Mouse (Mus musculus) embryonic facial prominence, embryonic 10.5 days (tissue): ENCODE results near the gene Rab15. TPM values are rescaled to one million over a fixed set of nuclear protein-coding genes. Genes with fewer than 3 reads are reported as not detected.
"Not testable (repeated sequence)": the region's sequence is repeated elsewhere in the genome, so short reads cannot be mapped to it uniquely, and the experiment has no call there.

Experiments used
- DNase-seq: peaks from one replicate; pipeline ENCODE4 v3.0.0-alpha.2; 2017; ENCODE audit warnings: low spot score
- H3K27ac ChIP-seq: fragments of 300-500 bp; sonication (generic); replicated peaks from 2 replicates; pipeline ENCODE4 v1.5.1; 2016; ENCODE audit warnings: mild to moderate bottlenecking
- H3K27me3 ChIP-seq: fragments of 300-500 bp; sonication (generic); replicated peaks from 2 replicates; pipeline ENCODE4 v1.6.1; 2016; ENCODE audit warnings: low read depth, mild to moderate bottlenecking; ENCODE audit not compliant: poor library complexity, severe bottlenecking
- H3K36me3 ChIP-seq: fragments of 300-500 bp; sonication (generic); replicated peaks from 2 replicates; pipeline ENCODE4 v1.6.1; 2016; ENCODE audit warnings: mild to moderate bottlenecking, moderate library complexity
- H3K4me1 ChIP-seq: fragments of 300-500 bp; sonication (generic); 2 replicates; pipeline ENCODE4 v1.6.1; 2016
- H3K4me3 ChIP-seq: fragments of 300-500 bp; sonication (generic); 2 replicates; pipeline ENCODE4 v1.5.1; 2016; ENCODE audit warnings: mild to moderate bottlenecking, moderate library complexity
- H3K9me3 ChIP-seq: fragments of 300-500 bp; sonication (generic); 2 replicates; pipeline ENCODE4 v1.6.1; 2016; ENCODE audit warnings: mild to moderate bottlenecking
- WGBS: fragments of 180-500 bp; shearing (Covaris S2); methylation state at CpG from one replicate; pipeline ENCODE4 v1.1.7; 2016; 5-methylcytosine and 5-hydroxymethylcytosine counted together
- polyA plus RNA-seq: library from polyadenylated mRNA; unstranded; fragments of >200 nt; fragmentation: Nextera tagmentation; extraction: Ambion mirVana; gene quantifications from 2 replicates; pipeline ENCODE4 v1.2.1, GENCODE M21; 2016

The Rab15 gene
- 15.7 and 17.3 TPM in 2 replicates for polyA plus RNA-seq

DNA sequence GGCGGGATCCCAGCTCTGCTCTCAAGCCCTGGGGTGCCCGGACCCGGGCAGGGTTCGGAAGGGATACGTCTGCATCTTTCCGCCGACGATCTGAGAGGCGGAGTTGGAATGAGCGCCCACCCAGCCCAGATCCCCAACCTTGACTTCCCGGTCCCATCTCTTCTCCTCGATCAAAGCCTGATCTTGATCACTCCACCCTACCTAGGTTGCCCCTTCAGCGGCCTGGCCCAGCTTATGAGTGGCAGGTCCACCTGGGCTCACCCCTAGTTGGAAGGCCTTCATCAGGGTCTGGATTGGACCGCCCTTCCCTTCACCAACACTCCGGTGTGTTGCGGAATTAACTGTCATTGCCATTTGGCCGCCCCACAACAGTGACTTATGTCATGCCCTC lies at the start of gene Rab15:
Gene Rab15, minus strand, starts transcription at position 258 of the 391 bp plus-strand sequence.
- H3K36me3 ChIP-seq: no peaks in the 10 kb centered on the region
- H3K9me3 ChIP-seq: no peaks in the 10 kb centered on the region
- H3K27ac ChIP-seq: peak within 1 kb of the TSS; percentile 88
- H3K4me3 ChIP-seq: peak within 1 kb of the TSS; percentile 78
- DNase-seq: no peak
- H3K4me1 ChIP-seq: peaks cover 49% of the 10 kb centered on the region
- WGBS: 2% methylated on average over 17 of the region's 17 CpGs
- peaks cover 80% of the 10 kb centered on the region for H3K27me3 ChIP-seq

DNA sequence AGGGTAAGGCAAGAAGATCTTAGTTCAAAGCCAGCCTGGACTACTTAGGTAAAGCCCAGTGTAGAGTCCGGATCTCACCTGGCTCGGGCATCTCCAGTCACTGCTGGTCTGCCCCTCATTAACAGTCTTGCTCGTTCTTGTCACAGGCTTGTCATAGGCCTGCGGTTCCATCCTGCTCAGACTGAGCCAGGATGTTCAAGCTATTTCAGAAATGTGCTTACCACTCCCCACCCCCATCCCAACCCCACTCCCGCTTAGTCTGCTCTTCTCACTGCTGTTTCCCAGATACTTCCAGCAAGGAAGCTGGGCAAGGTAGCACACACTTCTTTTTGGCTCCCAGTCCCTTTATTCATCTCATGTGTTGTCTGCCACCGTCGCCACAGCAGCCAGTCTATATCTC lies 46.9 kb upstream of the Rab15 start:
- H3K9me3 ChIP-seq: no peaks in the 10 kb centered on the region
- 90% methylated on average over 7 of the region's 7 CpGs for WGBS

DNA sequence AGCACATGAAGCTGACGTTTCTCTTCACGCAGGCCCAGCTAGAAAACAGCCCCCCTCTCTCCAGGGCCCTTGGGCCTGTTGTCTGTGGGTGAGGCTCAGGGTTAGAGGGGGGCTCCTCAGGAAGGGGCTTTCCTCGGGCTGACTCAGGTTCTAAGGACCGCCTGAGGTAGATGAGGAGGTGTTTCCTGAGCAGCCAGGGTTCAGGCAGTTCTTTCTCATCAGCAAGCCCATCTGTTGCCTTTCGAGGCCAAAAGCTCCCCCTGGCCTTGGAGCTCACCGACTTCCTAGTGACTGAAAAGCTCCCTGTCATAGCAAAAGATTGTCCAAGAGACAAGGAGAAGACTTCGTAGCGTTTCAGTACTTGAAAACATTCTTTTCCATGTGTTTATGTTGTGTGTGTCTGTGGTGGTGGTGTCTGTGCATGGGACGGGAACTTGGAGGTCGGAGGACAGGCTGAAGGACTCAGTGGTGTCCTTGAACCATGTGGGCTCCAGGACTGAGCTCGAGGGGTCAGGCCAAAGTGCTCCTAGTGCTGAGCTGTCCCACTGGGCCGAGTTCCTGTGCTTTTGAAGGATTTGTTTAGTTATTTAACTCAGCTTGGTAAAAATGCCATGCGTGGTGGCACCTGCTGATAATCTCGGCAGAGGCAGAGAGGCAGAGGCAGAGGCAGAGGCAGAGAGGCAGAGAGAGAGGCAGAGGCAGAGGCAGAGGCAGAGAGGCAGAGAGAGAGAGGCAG lies 45.9 kb upstream of the Rab15 start:
- Histone ChIP-seq H3K27ac (no peak overlapping the region), H3K4me3 (no peak overlapping the region), H3K4me1 (peaks cover 24% of the 10 kb centered on the region; the same call in 1 of the 2 replicates), H3K9me3 (no peaks in the 10 kb centered on the region), H3K36me3 (peaks cover 6% of the 10 kb centered on the region), H3K27me3 (no peaks in the 10 kb centered on the region)
- no peak for DNase-seq
- 77% methylated on average over 14 of the region's 14 CpGs for WGBS

More for the DNA sequence above, 46.9 kb upstream of the Rab15 start:
- peaks cover 13% of the 10 kb centered on the region for H3K36me3 ChIP-seq
- H3K4me3 ChIP-seq: no peak overlapping the region
- no peak overlapping the region for H3K27ac ChIP-seq
- no peak for DNase-seq
- H3K4me1 ChIP-seq: peaks cover 23% of the 10 kb centered on the region
- H3K27me3 ChIP-seq: no peaks in the 10 kb centered on the region

DNA sequence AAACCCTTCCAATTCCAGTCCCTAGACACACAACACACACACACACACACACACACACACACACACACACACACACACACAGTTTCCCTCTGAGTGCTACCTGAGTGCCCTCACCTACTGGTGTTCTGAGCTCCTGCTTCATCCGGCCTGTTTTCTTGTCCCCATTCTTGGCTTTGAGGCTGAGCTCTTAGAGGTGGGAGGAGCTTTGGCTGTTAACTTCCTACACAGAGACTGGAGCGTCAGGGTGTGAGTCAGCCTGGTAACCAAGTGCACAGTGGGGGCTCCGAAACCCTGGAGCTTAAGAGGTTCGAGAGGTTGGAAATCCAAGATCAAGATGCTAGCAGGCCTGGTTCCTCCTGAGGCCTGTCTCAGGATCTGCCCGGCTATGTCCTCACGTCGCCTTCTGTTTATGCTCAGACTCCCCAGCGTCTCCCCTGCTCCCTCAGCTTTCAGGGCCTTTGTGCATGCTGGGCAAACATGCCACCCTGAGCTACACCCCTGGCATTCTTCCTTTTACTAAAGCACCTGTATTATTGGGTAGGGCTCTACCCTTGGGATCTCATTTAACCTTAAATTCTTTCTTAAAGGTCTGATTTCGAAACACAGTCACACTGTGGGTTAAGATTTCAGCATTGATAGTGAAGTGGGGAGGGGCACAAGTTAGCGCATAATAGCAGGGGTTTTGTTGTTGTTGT lies 45.0 kb upstream of the Rab15 start:
- Histone ChIP-seq H3K9me3 (no peaks in the 10 kb centered on the region), H3K4me1 (peaks cover 25% of the 10 kb centered on the region; the same call in 1 of the 2 replicates), H3K27ac (no peak overlapping the region), H3K27me3 (no peaks in the 10 kb centered on the region), H3K36me3 (peaks cover 10% of the 10 kb centered on the region), H3K4me3 (no peak overlapping the region)
- no peak for DNase-seq
- WGBS: 65% methylated on average over 10 of the region's 10 CpGs

DNA sequence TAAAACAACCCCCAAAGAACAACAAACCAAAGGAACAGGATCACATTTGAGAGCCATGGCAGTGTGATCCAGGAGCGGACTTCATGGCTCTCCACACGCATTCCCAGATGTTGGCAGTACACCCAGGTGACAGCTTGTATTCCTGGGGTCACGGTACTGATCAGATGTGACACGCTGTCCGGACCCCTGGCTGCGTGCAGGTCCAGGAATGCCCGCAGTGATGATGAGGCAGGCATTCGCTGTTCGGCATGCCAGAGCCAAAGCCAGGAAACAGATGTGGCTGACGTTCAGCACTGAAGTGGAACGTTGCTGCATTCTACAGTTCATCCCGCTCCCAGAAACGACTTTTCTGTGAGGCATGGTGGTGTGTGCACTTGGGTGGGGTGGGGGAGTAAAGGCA lies 42.6 kb upstream of the Rab15 start:
- 66% methylated on average over 13 of the region's 13 CpGs for WGBS
- peaks cover 25% of the 10 kb centered on the region; the same call in 1 of the 2 replicates for H3K4me1 ChIP-seq
- H3K36me3 ChIP-seq: peaks cover 16% of the 10 kb centered on the region
- no peaks in the 10 kb centered on the region for H3K9me3 ChIP-seq
- DNase-seq: peak; percentile 23
- no peak overlapping the region for H3K4me3 ChIP-seq
- no peak overlapping the region for H3K27ac ChIP-seq
- H3K27me3 ChIP-seq: no peaks in the 10 kb centered on the region

DNA sequence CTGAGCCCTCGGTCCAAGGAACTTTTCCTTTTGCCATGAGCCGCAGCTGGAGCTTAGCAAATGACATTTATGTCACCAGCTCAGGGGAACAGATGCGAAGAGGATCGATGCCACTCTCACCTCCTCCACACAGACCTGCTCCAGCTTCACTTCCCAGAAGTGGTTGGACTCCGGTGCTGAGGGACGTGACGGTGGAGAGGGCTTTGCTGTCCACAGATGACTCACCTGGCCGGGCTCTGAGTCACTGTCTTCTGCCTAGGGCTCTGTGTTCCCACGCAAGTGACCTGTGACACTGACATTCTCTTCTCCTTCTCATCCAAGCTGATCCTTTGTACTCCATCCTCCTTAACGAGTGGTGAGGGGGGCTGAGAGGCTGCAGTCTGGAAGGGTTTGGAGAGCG lies 40.9 kb upstream of the Rab15 start:
- Histone ChIP-seq H3K4me1 (peaks cover 25% of the 10 kb centered on the region; the same call in 1 of the 2 replicates), H3K27me3 (no peaks in the 10 kb centered on the region), H3K36me3 (peaks cover 16% of the 10 kb centered on the region), H3K4me3 (no peak overlapping the region), H3K9me3 (no peaks in the 10 kb centered on the region), H3K27ac (no peak overlapping the region)
- 80% methylated on average over 11 of the region's 11 CpGs for WGBS
- DNase-seq: no peak

DNA sequence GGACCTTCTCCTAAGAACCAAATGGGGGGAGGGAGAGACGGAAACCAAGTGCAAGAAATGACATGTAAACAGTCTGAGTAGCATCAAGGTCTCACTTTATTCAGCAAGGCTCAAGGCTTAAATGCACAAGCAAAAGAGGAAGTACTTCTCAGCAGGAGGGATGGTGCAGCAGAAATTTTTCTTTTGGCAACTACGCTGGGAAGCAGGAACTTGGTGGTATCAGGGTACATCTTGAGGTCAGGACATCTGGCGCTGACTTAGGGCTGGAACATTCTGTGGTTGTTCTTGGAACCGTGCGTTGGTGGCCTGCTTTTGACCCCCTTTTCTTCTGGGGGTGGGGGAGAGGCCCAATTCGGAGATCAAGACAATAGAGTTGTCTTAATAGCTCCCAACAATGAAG lies 36.1 kb upstream of the Rab15 start:
- H3K4me3 ChIP-seq, H3K4me1 ChIP-seq, H3K27ac ChIP-seq, H3K9me3 ChIP-seq, DNase-seq, H3K27me3 ChIP-seq: not testable (repeated sequence)
- H3K36me3 ChIP-seq: peaks cover 15% of the 10 kb centered on the region
- WGBS: 85% methylated on average over 6 of the region's 6 CpGs

DNA sequence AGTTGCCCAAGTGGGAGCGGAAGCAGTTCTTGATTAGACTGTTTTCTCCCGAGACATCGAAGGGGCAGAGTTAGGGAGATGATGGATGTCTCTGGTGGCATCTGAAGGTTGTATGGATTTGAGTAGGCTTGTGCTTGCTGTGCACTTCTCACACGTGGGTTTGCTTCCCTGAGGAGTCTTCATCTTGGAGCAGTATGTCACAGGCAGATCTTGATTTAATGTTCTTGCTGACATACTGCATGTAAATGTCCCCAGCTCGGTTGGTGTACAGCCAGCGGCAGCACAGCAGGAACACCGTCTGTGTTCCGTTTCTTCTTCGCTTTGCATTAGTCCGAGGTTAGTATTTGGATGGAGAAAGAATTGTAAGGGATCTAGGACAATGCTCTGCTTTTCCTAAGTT lies 34.4 kb upstream of the Rab15 start:
- Histone ChIP-seq H3K27ac (no peak overlapping the region), H3K27me3 (no peaks in the 10 kb centered on the region), H3K4me1 (peaks cover 14% of the 10 kb centered on the region), H3K36me3 (no peaks in the 10 kb centered on the region; the same call in 1 of the 2 replicates), H3K9me3 (no peaks in the 10 kb centered on the region), H3K4me3 (no peak overlapping the region)
- DNase-seq: no peak
- WGBS: 91% methylated on average over 10 of the region's 10 CpGs

DNA sequence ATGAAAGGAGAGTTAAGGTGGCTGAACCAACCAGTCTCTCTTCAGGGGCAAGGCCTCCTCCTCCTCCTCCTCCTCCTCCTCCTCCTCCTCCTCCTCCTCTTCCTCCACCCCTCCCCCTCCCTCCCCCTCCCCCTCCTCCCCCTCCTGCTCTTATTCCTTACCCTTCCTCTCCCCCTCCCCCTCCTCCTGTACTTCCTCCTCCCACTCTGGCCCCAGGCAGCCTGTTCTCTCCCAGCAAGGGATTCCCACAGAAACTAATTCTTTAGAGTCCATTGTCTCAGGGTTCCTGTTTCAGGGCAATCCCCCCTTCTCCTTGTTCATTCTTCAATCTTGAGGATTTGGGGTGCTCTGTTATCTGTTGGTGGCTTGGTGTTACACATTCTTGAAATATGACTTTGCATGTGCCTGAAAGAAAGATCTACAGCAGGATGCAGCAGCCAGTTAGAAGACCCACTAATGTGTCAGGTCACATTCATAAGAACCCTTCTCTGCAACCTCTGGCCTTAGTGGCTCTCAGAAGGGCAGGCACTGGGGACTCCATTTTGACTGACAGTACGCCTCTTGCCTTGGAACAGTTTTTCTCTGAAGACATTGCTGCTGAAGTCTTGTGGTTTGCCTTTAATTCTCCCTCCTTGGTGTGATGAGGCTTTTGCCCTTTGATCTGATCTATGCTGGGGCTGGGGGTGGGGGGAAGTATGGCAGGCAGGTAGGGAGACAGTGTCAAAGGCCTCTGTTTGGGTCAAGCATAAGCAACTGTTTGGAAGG lies 30.9 kb upstream of the Rab15 start:
- Histone ChIP-seq H3K4me1 (peaks cover 14% of the 10 kb centered on the region), H3K27ac (peak overlapping the region; percentile 59; the same call in 1 of the 2 replicates), H3K9me3 (no peaks in the 10 kb centered on the region), H3K4me3 (no peak overlapping the region), H3K36me3 (no peaks in the 10 kb centered on the region), H3K27me3 (no peaks in the 10 kb centered on the region)
- WGBS: 81% methylated on average over 1 of the region's 1 CpGs
- peak; percentile 30 for DNase-seq

DNA sequence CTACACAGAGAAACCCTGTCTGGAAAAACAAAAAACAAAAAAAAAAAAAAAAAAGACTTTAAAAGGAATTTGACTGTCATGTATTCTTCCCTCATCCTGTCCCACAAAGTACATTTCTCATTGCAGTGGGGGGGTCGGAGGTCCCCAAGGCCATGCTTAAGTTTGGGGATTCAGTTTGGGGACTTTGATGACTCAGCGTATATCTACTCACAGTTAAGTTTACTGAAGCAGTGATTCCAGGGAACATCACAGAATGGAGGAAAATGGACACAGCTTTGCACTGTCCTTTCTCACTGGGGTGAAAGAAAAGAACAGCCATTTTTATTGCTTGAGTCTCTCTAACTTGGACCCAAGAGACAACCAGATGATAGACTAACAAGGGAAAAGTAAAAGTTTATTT lies 29.7 kb upstream of the Rab15 start:
- no peaks in the 10 kb centered on the region for H3K9me3 ChIP-seq
- H3K4me3 ChIP-seq: no peak overlapping the region
- H3K36me3 ChIP-seq: no peaks in the 10 kb centered on the region
- H3K4me1 ChIP-seq: peaks cover 14% of the 10 kb centered on the region
- H3K27me3 ChIP-seq: no peaks in the 10 kb centered on the region
- WGBS: 90% methylated on average over 2 of the region's 2 CpGs
- no peak for DNase-seq
- no peak overlapping the region for H3K27ac ChIP-seq

DNA sequence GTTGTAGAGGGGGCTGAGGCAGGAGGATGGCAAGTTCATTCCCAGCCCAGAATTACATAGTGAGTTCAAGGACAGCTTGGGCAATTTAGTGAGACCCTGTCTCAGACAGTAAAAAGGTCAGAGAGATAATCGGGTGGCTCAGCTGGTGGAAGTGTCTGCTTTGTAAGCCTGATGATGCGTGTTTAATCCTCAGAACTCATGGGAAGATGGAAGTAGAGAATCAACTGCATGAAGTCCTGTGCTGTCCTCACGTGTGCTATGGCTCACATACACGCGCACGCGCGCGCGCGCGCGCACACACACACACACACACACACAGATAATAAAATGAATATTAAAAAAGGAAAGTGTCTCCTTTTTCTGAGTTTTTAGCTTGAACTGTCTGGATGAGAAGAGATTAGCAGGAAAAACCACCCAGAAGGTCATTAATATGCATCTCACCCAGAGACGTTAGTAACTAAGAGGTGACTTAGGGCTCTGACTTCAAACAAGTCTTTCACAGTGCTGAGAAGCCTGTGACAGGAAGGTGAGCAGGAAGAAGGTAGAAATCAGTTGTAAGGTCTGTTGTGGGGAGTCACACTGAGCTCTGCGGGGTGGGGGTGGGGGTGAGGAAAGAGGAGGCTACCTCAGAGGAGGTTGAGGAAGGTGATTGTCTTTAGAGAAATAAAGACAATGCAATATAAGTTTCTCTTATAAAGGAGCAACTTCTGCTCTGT lies 21.8 kb upstream of the Rab15 start:
- WGBS: 93% methylated on average over 15 of the region's 15 CpGs
- Histone ChIP-seq H3K9me3 (no peaks in the 10 kb centered on the region), H3K27me3 (no peaks in the 10 kb centered on the region), H3K4me3 (no peak overlapping the region), H3K36me3 (peaks cover 16% of the 10 kb centered on the region; the same call in 1 of the 2 replicates), H3K27ac (no peak overlapping the region), H3K4me1 (no peaks in the 10 kb centered on the region)
- no peak for DNase-seq

DNA sequence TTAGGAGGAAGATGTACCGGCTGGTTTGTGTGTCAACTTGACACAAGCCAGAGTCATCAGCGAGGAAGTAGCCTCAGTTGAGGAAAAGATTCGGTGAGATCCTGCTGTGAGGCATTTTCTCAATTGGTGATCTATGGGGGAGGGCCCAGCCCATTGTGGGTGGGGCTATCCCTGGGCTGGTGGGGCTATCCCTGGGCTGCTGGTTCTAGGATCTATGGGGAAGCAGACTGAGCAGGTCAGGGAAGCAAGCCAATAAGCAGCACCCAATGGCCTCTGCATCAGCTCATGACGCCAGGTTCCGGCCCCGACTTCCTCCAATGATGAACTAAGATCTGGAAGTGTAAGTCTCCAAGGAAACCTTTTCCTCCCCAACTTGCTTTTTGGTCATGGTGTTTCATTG lies 17.4 kb upstream of the Rab15 start:
- 79% methylated on average over 6 of the region's 6 CpGs for WGBS
- H3K36me3 ChIP-seq: 0 out of 2 replicates have a peak, but pooled peaks cover 9% of the 10 kb centered on the region
- no peak overlapping the region for H3K27ac ChIP-seq
- H3K4me1 ChIP-seq: peaks cover 13% of the 10 kb centered on the region
- no peak for DNase-seq
- no peaks in the 10 kb centered on the region for H3K27me3 ChIP-seq
- H3K4me3 ChIP-seq: no peak overlapping the region
- no peaks in the 10 kb centered on the region for H3K9me3 ChIP-seq
